Mouse (Mus musculus) spleen, adult 2 months (tissue): ENCODE data around the gene Pcsk4.

Experiments
- CTCF ChIP-seq: fragments of 200-500 bp; IDR thresholded peaks from 2 replicates; pipeline ENCODE4 v1.5.1; 2011; ENCODE audit warnings: mild to moderate bottlenecking, inconsistent platforms; ENCODE audit not compliant: insufficient read depth, insufficient read length, insufficient replicate concordance; ENCODE audit errors: extremely low read depth
- POLR2A ChIP-seq: fragments of 200-500 bp; IDR thresholded peaks from 2 replicates; pipeline ENCODE4 v1.6.1; 2011; ENCODE audit warnings: low read depth, low read length, inconsistent platforms

GRCm38 (mm10) chr10:80357994-80358639 lies 28.8 kb upstream of the Pcsk4 start:
- no peak for TF ChIP-seq CTCF
- no peak for TF ChIP-seq POLR2A
